Mouse (Mus musculus) left cerebral cortex, postnatal 10 days (tissue): ENCODE measurements around the gene Sbf2. TPM values are rescaled to one million over a fixed set of nuclear protein-coding genes. Genes with fewer than 3 reads are reported as not detected.

Experiments used
- DNase-seq, 2 experiments: peaks; one replicate each; pipeline ENCODE4 v3.0.0; 2021 to 2022; ENCODE audit warnings: low spot score in 2 of 2, mixed read lengths in 1 of 2; ENCODE audit errors: extremely low spot score in 1 of 2
- intact Hi-C: fragments of 180-260 bp; cut with DNase I; formaldehyde crosslinking; loops from one replicate; pipeline ENCODE4 v1.15.1; 2025
- total RNA-seq, 2 experiments: library from RNA; stranded (reverse); gene quantifications; 2 replicates each; pipeline ENCODE4 v1.2.3; 2021

Gene Sbf2
- total RNA-seq, 2 experiments from 2014 or later, result 78.8 to 81.4 TPM

GRCm38 (mm10) chr7:110277734-110278245 is 336.9 kb downstream of the Sbf2 start:
- DNase-seq, result no peak
- intact Hi-C loops, result no loop called here

DNA sequence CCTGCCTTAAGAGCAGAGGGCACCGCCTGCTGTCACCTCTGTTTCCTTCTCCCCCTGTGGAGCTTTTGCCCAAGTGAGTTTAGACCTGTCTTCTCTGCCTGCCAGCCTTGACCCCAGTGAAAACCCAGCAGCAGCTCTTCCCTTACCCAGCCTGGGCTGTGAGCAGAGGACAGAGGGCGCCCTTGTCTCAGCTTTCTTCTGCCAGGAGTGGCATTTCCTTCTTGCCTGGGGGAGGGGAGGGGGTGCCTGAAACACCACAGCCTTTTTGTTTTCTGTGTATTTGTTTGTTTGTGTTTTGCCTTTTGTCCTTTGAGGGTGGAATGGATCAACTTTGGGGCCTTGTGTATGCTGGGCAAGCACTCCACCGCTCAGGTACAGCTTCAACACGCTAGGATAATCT is 342.3 kb downstream of the Sbf2 start:
- intact Hi-C loops, result no loop called here

GRCm38 (mm10) chr7:110271814-110272213 is 342.9 kb downstream of the Sbf2 start:
- intact Hi-C loops, result no loop called here
- DNase-seq, result peak in 1 of 2 experiments; percentile 70

More for the DNA sequence above, 342.3 kb downstream of the Sbf2 start:
- peak in 1 of 2 experiments; percentile 60 for DNase-seq

- intact Hi-C loops, result no loop called here
- DNase-seq, result no peak
Observed at GRCm38 (mm10) chr7:110270455-110270854, 344.3 kb downstream of the Sbf2 start.

- peak; percentile 14 to 58 for DNase-seq
- intact Hi-C loops, result no loop called here
Observed at GRCm38 (mm10) chr7:110269777-110270176, 344.9 kb downstream of the Sbf2 start.

- DNase-seq, result no peak
- intact Hi-C loops, result no loop called here
Observed at GRCm38 (mm10) chr7:110268511-110268910, 346.2 kb downstream of the Sbf2 start.

DNA sequence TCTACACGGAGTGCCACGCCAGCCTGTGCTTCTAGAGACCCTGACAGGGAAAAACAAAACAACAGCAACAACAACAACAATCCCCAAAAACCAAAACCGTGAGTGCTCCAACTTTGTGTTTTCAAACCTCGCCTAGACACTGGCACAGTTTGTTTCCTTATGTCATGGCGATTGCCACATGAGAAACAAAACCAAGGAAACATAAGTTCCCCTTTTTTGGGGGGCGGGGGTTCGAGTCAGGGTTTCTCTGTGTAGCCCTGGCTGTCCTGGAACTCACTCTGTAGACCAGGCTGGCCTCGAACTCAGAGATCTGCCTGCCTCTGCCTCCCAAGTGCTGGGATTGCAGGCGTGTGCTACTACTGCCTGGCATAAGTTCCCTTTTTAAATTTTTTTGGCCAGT is 346.7 kb downstream of the Sbf2 start:
- intact Hi-C loops, result loop anchor here (2.0 kb wide), 1 partner anchor 103 kb away; no protein-coding TSS in a partner anchor
- DNase-seq, result no peak

DNA sequence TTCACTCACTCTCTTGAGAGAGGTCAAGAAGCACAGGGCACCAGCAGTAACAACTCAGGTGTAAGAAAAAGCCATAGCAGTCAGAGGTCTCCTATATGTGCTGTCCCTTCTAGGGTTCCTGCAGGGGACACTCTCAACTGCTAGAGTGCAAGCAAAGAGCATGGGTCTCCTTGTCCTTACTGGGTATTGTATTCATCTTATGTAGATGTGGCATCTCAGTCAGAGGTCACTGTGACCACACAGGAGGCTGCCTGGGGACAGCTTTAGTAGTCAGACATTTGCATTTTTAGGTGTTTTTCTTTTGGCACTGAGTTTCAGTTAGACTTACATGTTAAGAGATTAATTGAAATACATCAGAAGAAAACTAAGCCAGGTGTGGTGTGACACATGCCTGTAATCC is 347.7 kb downstream of the Sbf2 start:
- DNase-seq, result no peak
- intact Hi-C loops, result loop anchor here (2.0 kb wide), 1 partner anchor 102 kb away; no protein-coding TSS in a partner anchor

DNA sequence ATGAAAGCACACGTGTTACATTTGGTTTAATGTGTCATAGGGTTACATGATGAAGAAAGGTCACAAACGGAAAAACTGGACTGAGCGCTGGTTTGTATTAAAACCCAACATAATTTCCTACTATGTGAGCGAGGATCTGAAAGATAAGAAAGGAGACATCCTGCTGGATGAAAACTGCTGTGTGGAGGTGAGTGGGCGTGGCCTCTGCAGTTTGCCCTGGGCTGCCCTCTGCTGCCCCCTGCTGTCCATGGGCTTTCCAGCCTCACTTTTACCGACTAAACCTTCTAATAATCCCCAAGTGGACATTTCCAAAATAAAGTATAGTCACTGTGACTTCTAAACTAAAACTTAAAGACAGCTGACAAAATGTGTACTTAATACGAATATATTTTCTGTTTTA is 348.9 kb downstream of the Sbf2 start:
- DNase-seq, result peak; percentile 28 to 90
- intact Hi-C loops, result loop anchor here (2.0 kb wide), 1 partner anchor 101 kb away; no protein-coding TSS in a partner anchor

DNA sequence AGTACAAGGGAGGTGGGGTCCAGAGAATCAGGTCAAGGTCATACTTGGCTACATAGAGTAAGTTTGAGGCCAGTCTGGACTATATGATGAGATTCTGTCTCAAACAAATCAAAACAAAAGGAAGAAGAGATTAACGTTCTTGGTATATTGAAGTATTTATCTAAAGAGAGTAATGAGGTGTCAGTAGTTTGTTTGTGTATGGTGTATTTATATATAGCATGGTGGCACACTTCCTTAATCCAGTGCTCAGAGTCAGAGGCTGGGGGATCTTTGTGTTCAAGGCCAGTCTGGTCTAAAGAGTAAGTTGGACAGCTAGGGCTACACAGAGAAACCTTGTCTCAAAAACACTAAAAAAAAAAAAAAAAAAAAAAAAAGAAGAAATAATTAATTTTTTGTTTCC is 351.2 kb downstream of the Sbf2 start:
- DNase-seq, result no peak
- intact Hi-C loops, result loop anchor here (5.0 kb wide), 1 partner anchor 41 kb away; the partner anchor contains the start of gene Swap70

- no peak for DNase-seq
- intact Hi-C loops, result loop anchor here (5.0 kb wide), 1 partner anchor 40 kb away; the partner anchor contains the start of gene Swap70
Observed at GRCm38 (mm10) chr7:110262661-110263060, 352.1 kb downstream of the Sbf2 start.

GRCm38 (mm10) chr7:110261807-110262206 is 352.9 kb downstream of the Sbf2 start:
- intact Hi-C loops, result loop anchor here (5.0 kb wide), 1 partner anchor 40 kb away; the partner anchor contains the start of gene Swap70
- no peak for DNase-seq

DNA sequence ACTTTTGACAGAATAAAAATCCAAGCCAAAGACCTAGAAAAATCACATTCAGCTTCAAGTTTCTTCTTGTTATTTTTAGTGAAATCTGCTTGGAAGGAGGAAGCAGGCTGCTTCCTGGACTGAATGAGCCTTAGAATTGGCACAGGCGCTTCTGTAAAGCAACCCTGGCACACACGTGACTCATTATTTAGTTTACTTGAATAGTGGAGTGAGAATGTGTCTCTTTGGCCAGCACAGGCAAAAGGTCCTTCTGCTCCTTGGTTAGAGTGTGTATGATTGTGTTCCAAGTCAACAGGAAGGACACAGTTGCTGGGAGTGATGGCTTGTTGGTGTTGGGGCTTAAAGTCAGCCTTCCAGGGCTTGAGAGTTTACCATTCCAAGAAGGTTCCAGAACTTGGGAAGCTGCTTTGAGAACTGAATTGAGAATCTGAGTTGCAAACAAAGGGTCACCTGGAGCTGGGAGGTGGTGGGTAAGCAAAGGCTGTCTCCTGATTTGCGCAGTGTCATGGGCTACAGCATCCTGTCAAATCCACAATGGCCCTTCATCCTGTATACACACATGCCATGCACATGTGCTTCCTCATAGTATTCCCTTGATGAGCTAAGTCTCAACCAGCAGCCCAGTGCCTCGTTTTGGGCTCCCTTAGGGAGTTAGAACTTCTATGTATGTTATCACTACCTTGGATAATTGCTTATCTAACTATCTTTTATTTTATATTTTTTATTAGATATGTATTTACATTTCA is 354.6 kb downstream of the Sbf2 start:
- intact Hi-C loops, result loop anchor here (5.0 kb wide), 1 partner anchor 38 kb away; the partner anchor contains the start of gene Swap70
- peak; percentile 42 to 48 for DNase-seq

- no peak for DNase-seq
- intact Hi-C loops, result no loop called here
Observed at GRCm38 (mm10) chr7:110258196-110258950, 356.3 kb downstream of the Sbf2 start.

Other genes with a start within 250 kb of the Sbf2 start
- gene Adm, start 12.7 kb upstream of the Sbf2 start, total RNA-seq, result 1 to 10 TPM; 1.5 to 3.4 TPM
- 10 to 100 TPM; 23.4 to 28.3 TPM for gene Ampd3, start 153.3 kb upstream of the Sbf2 start, total RNA-seq
- 10 to 100 TPM; 80.4 to 98.7 TPM for gene Rnf141, start 229.5 kb upstream of the Sbf2 start, total RNA-seq
- gene Lyve1, start 248.3 kb upstream of the Sbf2 start, total RNA-seq, result 1 to 10 TPM; 1.2 to 2.7 TPM